Mouse (Mus musculus) gastrocnemius, adult 2 months (tissue): ENCODE data around the gene Myh7b. TPM values are rescaled to one million over a fixed set of nuclear protein-coding genes. Genes with fewer than 3 reads are reported as not detected.
A peak's percentile ranks its signal among the peaks of the same experiment; 100 is the strongest.
"Not testable (repeated sequence)": the region's sequence is repeated elsewhere in the genome, so short reads cannot be mapped to it uniquely, and the experiment has no call there.

Source experiments
- DNase-seq: peaks from one replicate; pipeline ENCODE4 v3.0.0; 2022
- H3K27ac ChIP-seq: fragments of 200-600 bp; 2 replicates; pipeline ENCODE4 v1.8.1; 2022; ENCODE audit warnings: mild to moderate bottlenecking
- H3K4me3 ChIP-seq: fragments of 200-600 bp; 2 replicates; pipeline ENCODE4 v1.8.1; 2022; ENCODE audit warnings: mild to moderate bottlenecking, moderate library complexity
- CTCF ChIP-seq: fragments of 200-600 bp; IDR thresholded peaks from 2 replicates; pipeline ENCODE4 v1.8.1; 2022; ENCODE audit warnings: antibody characterized with exemption, mild to moderate bottlenecking, moderate library complexity
- intact Hi-C: fragments of 180-260 bp; cut with DNase I; formaldehyde crosslinking; loops from one replicate; pipeline ENCODE4 v1.15.1; 2025
- total RNA-seq, 2 experiments: library from RNA; stranded (reverse); gene quantifications; 2 replicates each; pipeline ENCODE4 v1.2.3; 2021

The Myh7b gene
- total RNA-seq, 2 experiments from 2014 or later, result 5.1 to 9.8 TPM

- Histone ChIP-seq H3K27ac (no peak overlapping the region), H3K4me3 (no peak overlapping the region)
- DNase-seq, result no peak
- intact Hi-C loops, result no loop called here
- no peak for TF ChIP-seq CTCF
Measured at GRCm38 (mm10) chr2:155585486-155585885, 25.5 kb upstream of the Myh7b start.

GRCm38 (mm10) chr2:155588136-155588535 is 22.9 kb upstream of the Myh7b start:
- H3K27ac ChIP-seq, result no peak overlapping the region
- no peak for TF ChIP-seq CTCF
- no peak for DNase-seq
- intact Hi-C loops, result no loop called here
- no peak overlapping the region for H3K4me3 ChIP-seq

GRCm38 (mm10) chr2:155589521-155589920 is 21.5 kb upstream of the Myh7b start:
- no peak overlapping the region for H3K27ac ChIP-seq
- intact Hi-C loops, result no loop called here
- TF ChIP-seq CTCF, result no peak
- no peak for DNase-seq
- H3K4me3 ChIP-seq, result no peak overlapping the region

GRCm38 (mm10) chr2:155590876-155591275 is 20.1 kb upstream of the Myh7b start:
- intact Hi-C loops, result loop anchor here (5.0 kb wide), 2 partner anchors 36 to 114 kb away; no protein-coding TSS in a partner anchor
- DNase-seq, result no peak
- H3K27ac ChIP-seq, result no peak overlapping the region
- H3K4me3 ChIP-seq, result no peak overlapping the region
- no peak for TF ChIP-seq CTCF

DNA sequence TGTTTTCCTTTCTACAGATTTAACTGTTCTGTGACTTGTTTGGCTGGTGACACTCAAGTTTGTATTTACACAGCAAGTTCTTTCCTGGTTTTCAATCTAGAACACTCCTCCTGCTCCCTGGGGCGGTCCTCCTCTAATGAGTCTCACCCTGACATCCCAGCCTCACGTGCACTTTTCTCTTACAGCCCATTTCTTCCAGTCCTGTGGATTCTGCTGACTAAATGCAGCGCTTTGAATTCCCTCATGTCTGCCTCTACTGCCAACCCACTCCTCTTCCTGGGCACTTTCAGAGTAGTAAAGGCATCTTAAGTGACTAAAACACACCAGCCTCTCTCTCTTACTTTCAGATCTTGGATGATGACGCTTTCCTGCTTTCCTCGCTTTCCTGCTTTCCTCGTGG is 19.3 kb upstream of the Myh7b start:
- no peak for DNase-seq
- peak overlapping the region; percentile 95 for H3K27ac ChIP-seq
- no peak for TF ChIP-seq CTCF
- peak overlapping the region; percentile 78 for H3K4me3 ChIP-seq
- intact Hi-C loops, result loop anchor here (5.0 kb wide), 2 partner anchors 36 to 114 kb away; no protein-coding TSS in a partner anchor

GRCm38 (mm10) chr2:155592137-155592853 is 18.7 kb upstream of the Myh7b start, which contains the start of gene Gss:
Gene Gss (minus strand): TSS chr2:155592810.
- intact Hi-C loops, result loop anchor here (5.0 kb wide), 2 partner anchors 35 to 115 kb away; no protein-coding TSS in a partner anchor
- peak; percentile 100 for DNase-seq
- H3K27ac ChIP-seq, result peak within 1 kb of the TSS; percentile 95
- H3K4me3 ChIP-seq, result peak within 1 kb of the TSS; percentile 78
- TF ChIP-seq CTCF, result no peak

GRCm38 (mm10) chr2:155592854-155593283 is 18.1 kb upstream of the Myh7b start:
- DNase-seq, result no peak
- TF ChIP-seq CTCF, result no peak
- Histone ChIP-seq H3K27ac (peak overlapping the region; percentile 95), H3K4me3 (peak overlapping the region; percentile 78)
- intact Hi-C loops, result loop anchor here (5.0 kb wide), 2 partner anchors 34 to 116 kb away; no protein-coding TSS in a partner anchor

- H3K4me3 ChIP-seq, result no peak overlapping the region
- DNase-seq, result no peak
- intact Hi-C loops, result no loop called here
- no peak overlapping the region for H3K27ac ChIP-seq
- no peak for TF ChIP-seq CTCF
Measured at GRCm38 (mm10) chr2:155595516-155595915, 15.5 kb upstream of the Myh7b start.

- DNase-seq, result no peak
- TF ChIP-seq CTCF, result peak; percentile 2; the same call in 1 of the 2 replicates
- no peak overlapping the region for H3K4me3 ChIP-seq
- no peak overlapping the region for H3K27ac ChIP-seq
- intact Hi-C loops, result no loop called here
Measured at GRCm38 (mm10) chr2:155603707-155604106, 7.3 kb upstream of the Myh7b start.

- intact Hi-C loops, result no loop called here
- DNase-seq, result no peak
- no peak for TF ChIP-seq CTCF
- H3K27ac ChIP-seq, result no peak overlapping the region
- no peak overlapping the region for H3K4me3 ChIP-seq
Measured at GRCm38 (mm10) chr2:155604560-155605235, 6.3 kb upstream of the Myh7b start.

DNA sequence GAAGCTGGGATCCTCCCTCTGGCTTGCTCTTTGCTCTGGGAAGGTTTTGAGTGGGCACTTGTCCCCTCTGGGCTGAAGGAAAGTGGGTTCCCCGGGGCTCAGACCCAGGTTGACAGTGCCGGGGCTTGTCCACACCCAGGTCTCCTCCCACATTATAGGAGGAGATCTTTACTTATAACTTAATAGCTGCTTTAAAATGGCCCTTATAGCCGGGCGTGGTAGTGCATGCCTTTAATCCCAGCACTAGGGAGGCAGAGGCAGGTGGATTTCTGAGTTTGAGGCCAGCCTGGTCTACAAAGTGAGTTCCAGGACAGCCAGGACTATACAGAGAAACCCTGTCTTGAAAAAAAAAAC is 5.8 kb upstream of the Myh7b start:
- H3K4me3 ChIP-seq, DNase-seq, intact Hi-C loops, H3K27ac ChIP-seq: not testable (repeated sequence)

DNA sequence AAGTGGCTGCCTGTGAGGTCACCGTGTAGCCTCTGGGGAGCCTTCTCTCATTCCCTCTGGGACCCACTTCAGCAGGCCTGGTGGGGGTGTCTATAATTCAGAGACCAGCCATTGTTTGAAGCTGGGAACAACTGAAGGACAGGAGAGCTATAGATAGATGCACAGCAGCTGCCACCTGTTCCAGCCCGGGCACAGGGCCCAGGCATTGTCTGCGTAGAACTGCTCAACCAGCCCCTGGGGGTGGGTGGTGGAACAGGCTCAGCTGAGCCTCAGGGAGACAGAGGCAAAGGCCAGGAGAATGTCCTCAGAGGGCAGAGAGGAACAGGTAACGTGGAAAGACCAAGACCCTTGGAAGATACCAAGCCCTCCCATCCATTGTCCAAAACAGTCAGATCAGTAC is 4.7 kb upstream of the Myh7b start:
- no peak for DNase-seq
- no peak for TF ChIP-seq CTCF
- intact Hi-C loops, result no loop called here
- Histone ChIP-seq H3K4me3 (no peak overlapping the region), H3K27ac (no peak overlapping the region)

DNA sequence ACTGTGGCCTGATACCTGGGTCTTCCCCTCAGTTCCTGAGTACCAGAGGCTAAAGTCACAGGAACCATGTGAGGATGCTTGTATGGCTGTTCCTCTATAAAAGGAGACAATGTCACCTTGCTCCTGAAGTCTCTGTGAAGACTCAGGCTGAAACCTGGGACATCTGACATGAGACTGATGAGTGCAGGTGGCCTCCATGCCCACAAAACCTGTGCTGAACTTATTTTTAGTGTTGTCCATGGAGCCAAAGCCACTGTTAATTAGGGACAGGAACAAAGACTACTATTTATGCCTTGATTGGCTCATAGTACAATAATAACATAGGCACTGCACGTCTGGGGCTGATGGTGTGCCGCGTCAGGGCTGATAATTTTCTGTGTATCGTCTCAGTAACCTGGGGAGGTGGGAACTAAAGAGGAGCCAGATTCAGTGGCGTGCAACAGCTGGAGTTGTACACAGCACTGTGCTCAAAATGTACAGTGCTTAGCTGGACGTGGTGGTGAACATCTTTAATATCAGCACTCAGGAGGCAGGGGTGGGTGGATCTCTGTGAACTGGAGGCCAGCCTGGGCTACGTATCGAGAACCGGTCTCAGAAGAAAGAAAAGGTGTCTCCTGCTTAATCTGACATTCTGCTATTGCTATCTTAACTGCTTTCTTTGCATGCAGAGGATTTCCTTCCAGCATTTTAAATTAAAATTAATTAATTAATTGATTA is 980 bp downstream of the Myh7b start:
- no peak for TF ChIP-seq CTCF
- no peak for DNase-seq
- intact Hi-C loops, result no loop called here
- H3K27ac ChIP-seq, result no peak overlapping the region
- no peak overlapping the region; the same call in 1 of the 2 replicates for H3K4me3 ChIP-seq
